In genomic region chr13:3675855-3676254, GRCm38 (mm10) we compare ENCODE assay signal across 15 mouse cellular contexts.
"Had no signal": no experiment of that assay in that cellular context is flagged by ENCODE, and none has a peak within 500 bp of the region (broad histone marks: within the 10 kb centered on the region; RNA-seq: fewer than 3 reads in every experiment).

No protein-coding gene starts in this region.

- H3K9me3 ChIP-seq: liver, embryonic 13.5 days; lung, embryonic 15.5 days; midbrain, embryonic 12.5 days; stomach, embryonic 15.5 days had no signal

- H3K27me3 ChIP-seq: liver, embryonic 13.5 days; lung, embryonic 15.5 days; megakaryocyte, embryonic 14.5 days; midbrain, embryonic 12.5 days; stomach, embryonic 15.5 days had no signal

- H3K4me2 ChIP-seq: liver, embryonic 13.5 days; lung, embryonic 15.5 days; midbrain, embryonic 12.5 days; stomach, embryonic 15.5 days had no signal

- H3K36me3 ChIP-seq: liver, embryonic 13.5 days; lung, embryonic 15.5 days; midbrain, embryonic 12.5 days; stomach, embryonic 15.5 days had no signal

- H3K4me1 ChIP-seq: liver, embryonic 13.5 days; lung, embryonic 15.5 days; megakaryocyte, embryonic 14.5 days; midbrain, embryonic 12.5 days; stomach, embryonic 15.5 days had no signal

- ATAC-seq: liver, postnatal 0 days; midbrain, embryonic 16.5 days had no signal

- DNase-seq: kidney, postnatal 14 days; left cerebral cortex, postnatal 4 days; liver; liver, embryonic 13.5 days; liver, postnatal 0 days; lung, postnatal 14 days; right cerebral cortex, postnatal 14 days; thymus, adult 2 months; thymus, postnatal 25 days had no signal

- H3K4me3 ChIP-seq: liver, embryonic 13.5 days; lung, embryonic 15.5 days; megakaryocyte, embryonic 14.5 days; midbrain, embryonic 12.5 days; stomach, embryonic 15.5 days had no signal

- H3K27ac ChIP-seq: liver, embryonic 13.5 days; lung, embryonic 15.5 days; macrophage; midbrain, embryonic 12.5 days; stomach, embryonic 15.5 days had no signal

- H3K9ac ChIP-seq: liver, embryonic 13.5 days; liver, postnatal 0 days; lung, embryonic 15.5 days; midbrain, embryonic 12.5 days; stomach, embryonic 15.5 days had no signal
